Mouse (Mus musculus): Measurements from ENCODE around the gene Mdm2.

- TF ChIP-seq USF2 (IDR thresholded peaks at IDR 0.05; ENCODE audit: borderline replicate concordance in 1 of 2, insufficient read depth in 1 of 2, low read depth in 1 of 2, low read length in 2 of 2), result no peak
- TF ChIP-seq POLR2A (IDR thresholded peaks at IDR 0.05; ENCODE audit: control insufficient read depth in 1 of 2, insufficient read depth in 1 of 2, low read depth in 1 of 2, low read length in 2 of 2, poor library complexity in 1 of 2), result no peak
Measured at GRCm38 (mm10) chr10:117696827-117697560, 13.6 kb downstream of the Mdm2 start.
